Mouse (Mus musculus): ENCODE measurements around the gene Olfr902.
"Not testable (repeated sequence)": the region's sequence is repeated elsewhere in the genome, so short reads cannot be mapped to it uniquely, and the experiment has no call there.

Gene Olfr902

DNA sequence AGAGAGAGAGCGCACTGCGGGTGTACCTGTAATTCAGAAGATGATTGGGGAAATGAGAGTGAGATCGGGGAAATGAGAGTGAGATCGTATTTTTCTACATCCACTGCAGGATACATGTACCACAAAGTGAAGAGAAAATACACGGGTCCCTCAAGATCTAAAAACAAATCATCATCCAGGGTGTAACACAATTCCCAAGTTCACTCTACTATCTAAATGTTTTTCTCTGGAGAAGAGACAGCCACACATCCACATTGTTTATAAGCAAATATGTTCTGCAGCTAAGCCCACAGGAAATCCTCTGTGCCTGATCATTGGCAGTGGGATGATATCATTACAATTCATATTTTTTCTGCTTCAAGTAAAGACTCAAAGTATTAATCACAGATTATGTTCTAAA, at the start of gene Olfr902:
Gene Olfr902, plus strand, starts transcription at position 301 of the 400 bp plus-strand sequence.
- no peak for DNase-seq (ENCODE audit: low spot score)

GRCm38 (mm10) chr9:38401398-38401797, 46.1 kb upstream of the Olfr902 start, which contains the start of gene Olfr147:
Gene Olfr147, plus strand, starts transcription at chr9:38401698.
- no peak for DNase-seq (ENCODE audit: low spot score)

GRCm38 (mm10) chr9:38407502-38407901, 40.0 kb upstream of the Olfr902 start:
- DNase-seq (ENCODE audit: low spot score): not testable (repeated sequence)

DNA sequence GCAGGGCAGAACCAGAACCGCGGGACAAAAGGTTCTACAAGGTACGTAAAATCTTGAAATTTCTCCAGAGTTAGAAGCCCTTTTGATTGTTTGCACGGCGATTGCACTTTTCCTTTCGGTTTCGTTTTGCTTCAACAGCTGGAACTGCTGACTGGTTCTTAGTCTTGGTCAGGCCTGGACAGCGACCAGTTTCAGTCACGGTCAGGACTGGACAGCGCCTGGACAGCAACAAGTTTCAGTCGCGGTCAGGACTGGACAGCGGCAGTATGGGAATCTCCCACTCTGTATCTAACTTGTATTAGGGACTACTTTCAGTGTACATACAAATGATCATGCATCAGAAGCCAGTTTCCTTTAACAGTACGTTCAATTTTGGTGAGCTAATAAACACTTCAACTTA, 34.0 kb upstream of the Olfr902 start:
- not testable (repeated sequence) for DNase-seq (ENCODE audit: low spot score)

DNA sequence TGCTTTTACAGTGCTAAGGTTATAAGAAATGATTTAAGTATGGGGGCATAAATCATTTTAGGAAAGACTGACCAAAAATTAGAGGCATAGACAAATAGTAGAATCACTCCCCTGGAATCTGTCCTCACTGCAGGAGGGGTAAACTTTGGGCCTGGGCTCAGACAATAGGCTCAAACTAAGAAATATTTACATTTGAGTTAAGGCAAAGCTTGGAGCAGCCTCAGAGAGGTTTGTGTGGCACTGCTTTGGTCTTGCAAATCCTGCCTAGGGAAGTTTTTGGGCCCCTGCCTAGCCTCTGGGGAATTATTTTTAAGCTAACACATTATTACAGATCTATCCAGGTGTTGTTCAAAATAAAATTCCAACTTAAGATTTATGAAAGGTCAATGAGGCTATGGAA, 23.7 kb upstream of the Olfr902 start:
- DNase-seq (ENCODE audit: low spot score): no peak

DNA sequence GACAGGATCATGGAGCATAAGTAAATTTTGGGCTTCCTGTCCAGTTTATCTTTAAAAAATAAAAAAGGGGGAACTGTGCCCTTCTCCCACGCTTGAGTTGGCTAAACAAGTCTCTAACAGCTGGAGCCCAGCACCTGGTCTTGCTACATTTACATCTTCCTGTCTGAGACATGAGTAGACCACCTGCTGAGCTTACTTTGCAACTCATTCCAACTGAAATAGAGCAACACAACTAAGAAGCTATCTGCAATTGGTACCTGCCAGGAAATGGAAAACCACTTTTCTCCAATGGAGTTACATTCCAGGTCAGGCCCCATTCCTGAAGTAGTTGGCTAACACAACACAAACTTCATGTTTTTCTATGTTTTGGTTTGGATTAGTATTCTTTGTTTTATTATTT, 20.4 kb upstream of the Olfr902 start:
- DNase-seq (ENCODE audit: low spot score): no peak

GRCm38 (mm10) chr9:38429155-38429554, 18.3 kb upstream of the Olfr902 start, which contains the start of gene Olfr901:
Gene Olfr901, plus strand, starts transcription at chr9:38429455.
- no peak for DNase-seq (ENCODE audit: low spot score)

DNA sequence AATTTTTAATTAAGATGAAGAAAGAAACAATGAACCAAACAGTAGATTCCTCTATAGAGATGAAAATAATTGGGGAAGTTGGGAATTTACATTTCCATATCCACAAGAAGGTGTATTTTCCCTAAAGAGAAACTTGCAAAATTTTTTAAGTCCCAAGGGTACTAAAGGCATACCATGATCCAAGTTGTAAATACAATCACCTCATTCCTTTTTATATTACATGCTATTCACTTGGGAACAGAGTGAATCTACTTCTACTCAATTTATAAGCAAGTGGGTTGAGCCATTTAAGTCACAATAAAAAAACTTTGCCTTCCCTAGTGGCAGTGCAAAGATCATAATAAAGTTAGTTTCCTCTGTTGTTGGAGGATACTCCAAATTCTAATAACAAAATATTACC, 15.4 kb downstream of the Olfr902 start, which contains the start of gene Olfr904:
Gene Olfr904, plus strand, starts transcription at position 301 of the 400 bp plus-strand sequence.
- no peak for DNase-seq (ENCODE audit: low spot score)

GRCm38 (mm10) chr9:38470807-38471206, 23.4 kb downstream of the Olfr902 start, which contains the start of gene Olfr905:
Gene Olfr905, plus strand, starts transcription at chr9:38471107.
- no peak for DNase-seq (ENCODE audit: low spot score)

DNA sequence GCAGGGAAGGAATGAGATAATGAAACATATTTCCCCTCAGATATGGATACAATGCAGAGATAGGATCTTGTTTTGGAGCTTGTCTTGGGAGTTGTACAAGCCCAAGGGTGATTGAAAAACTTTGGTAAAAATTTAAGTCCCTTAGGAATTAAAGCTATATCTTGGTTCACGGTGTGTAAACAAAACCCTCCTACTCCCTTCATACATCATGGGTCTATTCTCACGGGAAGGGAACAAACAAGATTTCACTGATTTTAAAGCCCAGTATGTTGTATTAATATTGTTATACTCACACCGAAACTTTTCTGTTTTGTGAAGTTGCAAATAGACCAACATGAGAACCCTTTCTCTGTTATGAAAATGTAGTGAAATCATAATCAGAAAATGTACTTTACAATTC, 39.3 kb downstream of the Olfr902 start, which contains the start of gene Olfr906:
Gene Olfr906, plus strand, starts transcription at position 301 of the 400 bp plus-strand sequence.
- DNase-seq (ENCODE audit: low spot score): no peak

- no peak for DNase-seq (ENCODE audit: low spot score)
These were observed 48.0 kb downstream of the Olfr902 start, which contains the start of gene Olfr907 for GRCm38 (mm10) chr9:38495501-38495900. Gene Olfr907, plus strand, starts transcription at chr9:38495801.
